Mouse (Mus musculus): ENCODE measurements around the gene Gm49510.
"Not testable (repeated sequence)": the region's sequence is repeated elsewhere in the genome, so short reads cannot be mapped to it uniquely, and the experiment has no call there.

The Gm49510 gene

GRCm38 (mm10) chr15:78878792-78879516 is 20.5 kb upstream of the Gm49510 start:
- DNase-seq (ENCODE audit: low read depth) = not testable (repeated sequence)

- no peak for DNase-seq (ENCODE audit: low read depth)
Measured at GRCm38 (mm10) chr15:78880432-78880831, 19.0 kb upstream of the Gm49510 start.

GRCm38 (mm10) chr15:78881828-78882227 is 17.6 kb upstream of the Gm49510 start:
- DNase-seq (ENCODE audit: low read depth) = no peak

GRCm38 (mm10) chr15:78889401-78889853 is 10.0 kb upstream of the Gm49510 start:
- no peak for DNase-seq (ENCODE audit: low read depth)

GRCm38 (mm10) chr15:78892440-78892839 is 7.0 kb upstream of the Gm49510 start:
- DNase-seq (ENCODE audit: low read depth) = no peak

GRCm38 (mm10) chr15:78894726-78895125 is 4.7 kb upstream of the Gm49510 start:
- DNase-seq (ENCODE audit: low read depth) = no peak

- no peak for DNase-seq (ENCODE audit: low read depth)
Measured at GRCm38 (mm10) chr15:78895741-78896140, 3.7 kb upstream of the Gm49510 start.

- DNase-seq (ENCODE audit: low read depth) = no peak
Measured at GRCm38 (mm10) chr15:78896149-78896548, 3.3 kb upstream of the Gm49510 start.

GRCm38 (mm10) chr15:78897488-78897887 is 2.0 kb upstream of the Gm49510 start:
- no peak for DNase-seq (ENCODE audit: low read depth)

- DNase-seq (ENCODE audit: low read depth) = no peak
Measured at GRCm38 (mm10) chr15:78898507-78899001, 913 bp upstream of the Gm49510 start.

GRCm38 (mm10) chr15:78899740-78900584 is 495 bp downstream of the Gm49510 start, which contains the start of gene Sh3bp1:
Gene Sh3bp1, plus strand, starts transcription at chr15:78899768.
- DNase-seq (ENCODE audit: low read depth) = no peak

GRCm38 (mm10) chr15:78900585-78901421 is 1.3 kb downstream of the Gm49510 start:
- DNase-seq (ENCODE audit: low read depth) = no peak

- DNase-seq (ENCODE audit: low read depth) = no peak
Measured at GRCm38 (mm10) chr15:78901422-78901789, 1.9 kb downstream of the Gm49510 start.

- peak; percentile 86 for DNase-seq (ENCODE audit: low read depth)
Measured at GRCm38 (mm10) chr15:78903243-78903642, 3.8 kb downstream of the Gm49510 start.

GRCm38 (mm10) chr15:78908399-78908798 is 8.9 kb downstream of the Gm49510 start:
- no peak for DNase-seq (ENCODE audit: low read depth)

GRCm38 (mm10) chr15:78908982-78909381 is 9.5 kb downstream of the Gm49510 start:
- no peak for DNase-seq (ENCODE audit: low read depth)

- no peak for DNase-seq (ENCODE audit: low read depth)
Measured at GRCm38 (mm10) chr15:78912040-78912439, 12.6 kb downstream of the Gm49510 start.

- DNase-seq (ENCODE audit: low read depth) = peak; percentile 97
Measured at GRCm38 (mm10) chr15:78913632-78914090, 14.2 kb downstream of the Gm49510 start, which contains the start of gene Pdxp. Gene Pdxp, plus strand, starts transcription at chr15:78913919.

GRCm38 (mm10) chr15:78914091-78914822 is 14.8 kb downstream of the Gm49510 start:
- no peak for DNase-seq (ENCODE audit: low read depth)

- DNase-seq (ENCODE audit: low read depth) = no peak
Measured at GRCm38 (mm10) chr15:78914823-78915659, 15.6 kb downstream of the Gm49510 start.

Measured in c-Kit-positive CD71-negative TER-119-negative erythroid progenitor cells, embryonic 14.5 days (primary cell).